Mouse (Mus musculus): ENCODE measurements at regions not wholly inside any gene's neighbourhood (a gene's known extent, or its start where the extent isn't known, plus 50 kb on each side); places are given as distances from the start of the nearest gene placed in this dataset.

- TF ChIP-seq POLR2A (IDR thresholded peaks at IDR 0.05; ENCODE audit: borderline replicate concordance, insufficient read depth, low read length) (no peak), CTCF (IDR thresholded peaks at IDR 0.05; ENCODE audit: borderline replicate concordance, insufficient read depth, low read depth, low read length) (no peak)
Measured at GRCm38 (mm10) chr11:18631975-18632773, 386.6 kb downstream of the Meis1 start.

All from cerebellum, adult 2 months (tissue).